Mouse (Mus musculus) limb, embryonic 10.5 days (tissue): ENCODE measurements around the gene Gstt2. TPM values are rescaled to one million over a fixed set of nuclear protein-coding genes. Genes with fewer than 3 reads are reported as not detected.
"Not testable (repeated sequence)": the region's sequence is repeated elsewhere in the genome, so short reads cannot be mapped to it uniquely, and the experiment has no call there.

ENCODE experiments used
- DNase-seq: peaks from one replicate; pipeline ENCODE4 v3.0.0-alpha.2; 2017; ENCODE audit warnings: low spot score
- H3K27ac ChIP-seq: fragments of 300-500 bp; sonication (generic); 2 replicates; pipeline ENCODE4 v1.5.1; 2016; ENCODE audit warnings: mild to moderate bottlenecking
- H3K27me3 ChIP-seq: fragments of 300-500 bp; sonication (generic); 2 replicates; pipeline ENCODE4 v1.6.1; 2016; ENCODE audit warnings: low read depth, mild to moderate bottlenecking; ENCODE audit not compliant: poor library complexity, severe bottlenecking
- H3K36me3 ChIP-seq: fragments of 300-500 bp; sonication (generic); 2 replicates; pipeline ENCODE4 v1.6.1; 2016; ENCODE audit warnings: mild to moderate bottlenecking, moderate library complexity
- H3K4me1 ChIP-seq: fragments of 300-500 bp; sonication (generic); 2 replicates; pipeline ENCODE4 v1.6.1; 2016
- H3K4me3 ChIP-seq: fragments of 300-500 bp; sonication (generic); 2 replicates; pipeline ENCODE4 v1.5.1; 2016; ENCODE audit warnings: mild to moderate bottlenecking, moderate library complexity
- H3K9me3 ChIP-seq: fragments of 300-500 bp; sonication (generic); replicated peaks from 2 replicates; pipeline ENCODE4 v1.6.1; 2016; ENCODE audit warnings: mild to moderate bottlenecking
- WGBS: fragments of 180-500 bp; shearing (Covaris S2); methylation state at CpG from one replicate; pipeline ENCODE4 v1.1.7; 2016; 5-methylcytosine and 5-hydroxymethylcytosine counted together
- polyA plus RNA-seq: library from polyadenylated mRNA; unstranded; fragments of >200 nt; fragmentation: Nextera tagmentation; extraction: Ambion mirVana; gene quantifications from 2 replicates; pipeline ENCODE4 v1.2.1, GENCODE M21; 2016

Gene Gstt2
- polyA plus RNA-seq, 1 experiment from 2014 or later = 6.5 TPM

- DNase-seq = no peak
- no peak overlapping the region for H3K4me3 ChIP-seq
- 0 out of 2 replicates have a peak, but pooled peaks cover 5% of the 10 kb centered on the region for H3K27me3 ChIP-seq
- H3K9me3 ChIP-seq = no peaks in the 10 kb centered on the region
- peaks cover 11% of the 10 kb centered on the region for H3K4me1 ChIP-seq
- 42% methylated on average over 3 of the region's 3 CpGs for WGBS
- no peak overlapping the region for H3K27ac ChIP-seq
- peaks cover 10% of the 10 kb centered on the region for H3K36me3 ChIP-seq
Measured at GRCm38 (mm10) chr10:75851681-75852080, 14.5 kb upstream of the Gstt2 start.

GRCm38 (mm10) chr10:75851076-75851475 lies 13.9 kb upstream of the Gstt2 start:
- Histone ChIP-seq H3K36me3 (peaks cover 4% of the 10 kb centered on the region), H3K27me3 (0 out of 2 replicates have a peak, but pooled peaks cover 5% of the 10 kb centered on the region), H3K27ac (no peak overlapping the region), H3K4me3 (no peak overlapping the region), H3K9me3 (no peaks in the 10 kb centered on the region), H3K4me1 (peaks cover 16% of the 10 kb centered on the region)
- WGBS = 7% methylated on average over 6 of the region's 6 CpGs
- no peak for DNase-seq

GRCm38 (mm10) chr10:75848382-75848781 lies 11.2 kb upstream of the Gstt2 start:
- 26% methylated on average over 3 of the region's 3 CpGs for WGBS
- H3K4me1 ChIP-seq = peaks cover 16% of the 10 kb centered on the region
- no peak overlapping the region for H3K4me3 ChIP-seq
- no peaks in the 10 kb centered on the region for H3K36me3 ChIP-seq
- H3K9me3 ChIP-seq = no peaks in the 10 kb centered on the region
- no peak overlapping the region for H3K27ac ChIP-seq
- no peak for DNase-seq
- H3K27me3 ChIP-seq = 0 out of 2 replicates have a peak, but pooled peaks cover 5% of the 10 kb centered on the region

GRCm38 (mm10) chr10:75845306-75845930 lies 8.2 kb upstream of the Gstt2 start:
- H3K9me3 ChIP-seq = no peaks in the 10 kb centered on the region
- no peak for DNase-seq
- no peaks in the 10 kb centered on the region for H3K36me3 ChIP-seq
- H3K4me1 ChIP-seq = peaks cover 5% of the 10 kb centered on the region; the same call in 1 of the 2 replicates
- no peaks in the 10 kb centered on the region for H3K27me3 ChIP-seq
- H3K27ac ChIP-seq = no peak overlapping the region
- WGBS = 83% methylated on average over 6 of the region's 6 CpGs
- H3K4me3 ChIP-seq = no peak overlapping the region

- Histone ChIP-seq H3K9me3 (no peaks in the 10 kb centered on the region), H3K27me3 (no peaks in the 10 kb centered on the region), H3K4me3 (no peak overlapping the region), H3K4me1 (peaks cover 5% of the 10 kb centered on the region; the same call in 1 of the 2 replicates), H3K27ac (no peak overlapping the region), H3K36me3 (no peaks in the 10 kb centered on the region)
- DNase-seq = no peak
- WGBS = 92% methylated on average over 1 of the region's 1 CpGs
Measured at GRCm38 (mm10) chr10:75844800-75845199, 7.6 kb upstream of the Gstt2 start.

- H3K27me3 ChIP-seq, H3K27ac ChIP-seq, H3K4me3 ChIP-seq, H3K4me1 ChIP-seq, DNase-seq, H3K36me3 ChIP-seq, H3K9me3 ChIP-seq: not testable (repeated sequence)
- 80% methylated on average over 6 of the region's 6 CpGs for WGBS
Measured at GRCm38 (mm10) chr10:75843898-75844297, 6.7 kb upstream of the Gstt2 start.

- Histone ChIP-seq H3K4me3 (no peak overlapping the region), H3K4me1 (peaks cover 43% of the 10 kb centered on the region), H3K27ac (no peak overlapping the region), H3K9me3 (no peaks in the 10 kb centered on the region), H3K27me3 (peaks cover 7% of the 10 kb centered on the region), H3K36me3 (no peaks in the 10 kb centered on the region)
- WGBS = 85% methylated on average over 10 of the region's 10 CpGs
- DNase-seq = no peak
Measured at GRCm38 (mm10) chr10:75839092-75839491, 1.9 kb upstream of the Gstt2 start.

- no peaks in the 10 kb centered on the region for H3K9me3 ChIP-seq
- WGBS = 21% methylated on average over 9 of the region's 10 CpGs
- H3K4me1 ChIP-seq = peaks cover 52% of the 10 kb centered on the region
- no peak for DNase-seq
- H3K4me3 ChIP-seq = peak overlapping the region; percentile 49
- peak overlapping the region; percentile 72 for H3K27ac ChIP-seq
- peaks cover 30% of the 10 kb centered on the region for H3K27me3 ChIP-seq
- no peaks in the 10 kb centered on the region for H3K36me3 ChIP-seq
Measured at GRCm38 (mm10) chr10:75835761-75836531, 1.3 kb downstream of the Gstt2 start.

- H3K27ac ChIP-seq = peak overlapping the region; percentile 72
Measured at GRCm38 (mm10) chr10:75835307-75835706, 1.9 kb downstream of the Gstt2 start.

GRCm38 (mm10) chr10:75834721-75835120 lies 2.5 kb downstream of the Gstt2 start:
- peaks cover 30% of the 10 kb centered on the region for H3K27me3 ChIP-seq
- WGBS = 10% methylated on average over 9 of the region's 9 CpGs
- DNase-seq = no peak
- no peaks in the 10 kb centered on the region for H3K9me3 ChIP-seq
- peak overlapping the region; percentile 74 for H3K27ac ChIP-seq
- peak overlapping the region; percentile 49 for H3K4me3 ChIP-seq
- H3K36me3 ChIP-seq = no peaks in the 10 kb centered on the region
- peaks cover 54% of the 10 kb centered on the region for H3K4me1 ChIP-seq

More at GRCm38 (mm10) chr10:75835307-75835706, 1.9 kb downstream of the Gstt2 start:
- no peaks in the 10 kb centered on the region for H3K9me3 ChIP-seq
- peaks cover 30% of the 10 kb centered on the region for H3K27me3 ChIP-seq
- WGBS = 2% methylated on average over 10 of the region's 10 CpGs
- peak; percentile 69 for DNase-seq
- H3K36me3 ChIP-seq = no peaks in the 10 kb centered on the region
- peak overlapping the region; percentile 49 for H3K4me3 ChIP-seq
- H3K4me1 ChIP-seq = peaks cover 52% of the 10 kb centered on the region

GRCm38 (mm10) chr10:75834250-75834649 lies 3.0 kb downstream of the Gstt2 start:
- Histone ChIP-seq H3K27ac (peak overlapping the region; percentile 74), H3K4me3 (peak overlapping the region; percentile 49), H3K4me1 (peaks cover 54% of the 10 kb centered on the region), H3K27me3 (peaks cover 30% of the 10 kb centered on the region), H3K9me3 (no peaks in the 10 kb centered on the region), H3K36me3 (no peaks in the 10 kb centered on the region)
- peak; percentile 82 for DNase-seq
- WGBS = 2% methylated on average over 21 of the region's 21 CpGs

- H3K27ac ChIP-seq = peak overlapping the region; percentile 74
- H3K36me3 ChIP-seq = no peaks in the 10 kb centered on the region
- no peak for DNase-seq
- 15% methylated on average over 21 of the region's 21 CpGs for WGBS
- H3K4me3 ChIP-seq = peak overlapping the region; percentile 49
- H3K9me3 ChIP-seq = no peaks in the 10 kb centered on the region
- H3K4me1 ChIP-seq = peaks cover 53% of the 10 kb centered on the region
- peaks cover 30% of the 10 kb centered on the region for H3K27me3 ChIP-seq
Measured at GRCm38 (mm10) chr10:75833456-75834080, 3.7 kb downstream of the Gstt2 start.
